Mouse (Mus musculus) C2C12 (cell line): ENCODE results near the gene Ap1s3.

ENCODE experiments used
- CEBPB ChIP-seq: IDR thresholded peaks from one replicate; pipeline ENCODE4 v1.6.1; 2011; ENCODE audit warnings: low read depth, mild to moderate bottlenecking, control low read depth, moderate library complexity
- CTCF ChIP-seq: IDR thresholded peaks from one replicate; pipeline ENCODE4 v1.5.1; 2011; ENCODE audit not compliant: control insufficient read depth, insufficient read depth, insufficient read length
- FOSL1 ChIP-seq: IDR thresholded peaks from one replicate; pipeline ENCODE4 v1.8.0; 2011; ENCODE audit warnings: mild to moderate bottlenecking, low read length; ENCODE audit not compliant: poor library complexity, insufficient read depth, severe bottlenecking
- MAX ChIP-seq: IDR thresholded peaks from one replicate; pipeline ENCODE4 v1.6.1; 2011; ENCODE audit warnings: mild to moderate bottlenecking, control low read depth
- MYOG ChIP-seq: IDR thresholded peaks from one replicate; pipeline ENCODE4 v1.6.1; 2011; ENCODE audit not compliant: control insufficient read depth, insufficient read length; ENCODE audit errors: extremely low read depth
- USF1 ChIP-seq: IDR thresholded peaks from one replicate; pipeline ENCODE4 v1.6.1; 2011; ENCODE audit warnings: low read depth, mild to moderate bottlenecking, control low read depth, moderate library complexity

GRCm38 (mm10) chr1:79687254-79687653, 15.5 kb upstream of the Ap1s3 start:
- TF ChIP-seq CTCF (no peak), USF1 (no peak), MAX (no peak), CEBPB (no peak), MYOG (no peak), FOSL1 (no peak)
